Mouse (Mus musculus) olfactory bulb, adult 2 months (tissue): ENCODE data around the gene Saal1.

Experiments used
- CTCF ChIP-seq: fragments of 200-500 bp; IDR thresholded peaks from 2 replicates; pipeline ENCODE4 v1.5.1; 2012; ENCODE audit warnings: low read depth, mild to moderate bottlenecking, low read length, moderate library complexity; ENCODE audit not compliant: insufficient read depth
- POLR2A ChIP-seq: fragments of 200-500 bp; IDR thresholded peaks from 2 replicates; pipeline ENCODE4 v1.6.1; 2012; ENCODE audit warnings: mild to moderate bottlenecking, low read depth, low read length, moderate library complexity; ENCODE audit not compliant: insufficient read depth

- no peak for TF ChIP-seq CTCF
- no peak for TF ChIP-seq POLR2A
Measured at GRCm38 (mm10) chr7:46748459-46748858, 38.0 kb upstream of the Saal1 start.
